Mouse (Mus musculus): Measurements from ENCODE around the gene Brca2. TPM values are rescaled to one million over a fixed set of nuclear protein-coding genes. Genes with fewer than 3 reads are reported as not detected.

Gene Brca2
- polyA plus RNA-seq, 1 experiment: 1.4 TPM

DNA sequence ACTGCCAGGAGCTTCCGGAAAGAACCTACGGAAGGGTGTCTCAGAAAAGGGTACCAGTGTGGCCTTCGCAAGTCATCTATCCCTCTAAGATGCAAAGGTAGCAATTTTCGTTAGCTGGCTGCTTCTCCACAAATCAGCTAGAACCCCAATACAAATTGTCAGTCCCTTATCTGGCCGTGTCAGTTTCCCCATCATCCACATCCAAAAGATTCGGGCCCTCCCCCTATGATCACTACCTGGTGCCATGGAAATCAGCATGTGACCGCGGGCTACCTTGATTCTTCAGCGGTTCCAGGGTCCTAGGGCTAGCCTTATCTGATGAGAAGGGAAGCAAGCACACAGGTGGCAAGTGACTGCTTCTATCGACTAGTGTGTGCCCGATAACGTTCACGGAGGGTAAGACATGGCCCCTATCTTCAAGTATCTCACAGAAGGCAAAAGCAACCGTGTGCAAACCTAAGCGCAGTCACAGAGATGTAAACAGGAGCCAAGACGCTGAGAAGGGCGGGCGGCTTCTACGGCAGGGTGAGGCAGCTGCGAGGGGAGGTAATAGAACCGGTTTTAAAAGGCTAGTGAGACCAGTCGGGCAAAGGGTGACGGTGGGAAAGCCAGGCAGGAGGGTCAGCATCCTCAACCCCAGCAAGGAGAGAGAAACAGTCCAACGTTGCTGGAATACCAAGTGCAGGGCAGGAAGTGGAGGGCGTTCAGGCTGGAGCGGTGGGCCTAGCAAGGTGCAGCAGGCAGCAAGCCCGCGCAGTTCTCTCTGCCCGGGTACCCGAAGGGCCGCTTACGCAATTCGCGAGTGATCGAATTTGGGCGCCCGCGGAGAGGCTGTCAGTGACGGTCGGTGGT lies 70.7 kb downstream of the Brca2 start:
- Histone ChIP-seq H3K4me1 (ENCODE audit: control insufficient read depth) (peaks cover 61% of the 10 kb centered on the region), H3K36me3 (ENCODE audit: control insufficient read depth) (peaks cover 18% of the 10 kb centered on the region), H3K9me3 (ENCODE audit: control insufficient read depth, low read length) (no peaks in the 10 kb centered on the region), H3K27me3 (ENCODE audit: control insufficient read depth) (peaks cover 9% of the 10 kb centered on the region), H3K4me3 (replicated peaks) (peak overlapping the region; percentile 83)
- TF ChIP-seq TAL1 (IDR thresholded peaks at IDR 0.05; ENCODE audit: low read length) (no peak), GATA1 (IDR thresholded peaks at IDR 0.05; ENCODE audit: low read length) (peak; percentile 77)

DNA sequence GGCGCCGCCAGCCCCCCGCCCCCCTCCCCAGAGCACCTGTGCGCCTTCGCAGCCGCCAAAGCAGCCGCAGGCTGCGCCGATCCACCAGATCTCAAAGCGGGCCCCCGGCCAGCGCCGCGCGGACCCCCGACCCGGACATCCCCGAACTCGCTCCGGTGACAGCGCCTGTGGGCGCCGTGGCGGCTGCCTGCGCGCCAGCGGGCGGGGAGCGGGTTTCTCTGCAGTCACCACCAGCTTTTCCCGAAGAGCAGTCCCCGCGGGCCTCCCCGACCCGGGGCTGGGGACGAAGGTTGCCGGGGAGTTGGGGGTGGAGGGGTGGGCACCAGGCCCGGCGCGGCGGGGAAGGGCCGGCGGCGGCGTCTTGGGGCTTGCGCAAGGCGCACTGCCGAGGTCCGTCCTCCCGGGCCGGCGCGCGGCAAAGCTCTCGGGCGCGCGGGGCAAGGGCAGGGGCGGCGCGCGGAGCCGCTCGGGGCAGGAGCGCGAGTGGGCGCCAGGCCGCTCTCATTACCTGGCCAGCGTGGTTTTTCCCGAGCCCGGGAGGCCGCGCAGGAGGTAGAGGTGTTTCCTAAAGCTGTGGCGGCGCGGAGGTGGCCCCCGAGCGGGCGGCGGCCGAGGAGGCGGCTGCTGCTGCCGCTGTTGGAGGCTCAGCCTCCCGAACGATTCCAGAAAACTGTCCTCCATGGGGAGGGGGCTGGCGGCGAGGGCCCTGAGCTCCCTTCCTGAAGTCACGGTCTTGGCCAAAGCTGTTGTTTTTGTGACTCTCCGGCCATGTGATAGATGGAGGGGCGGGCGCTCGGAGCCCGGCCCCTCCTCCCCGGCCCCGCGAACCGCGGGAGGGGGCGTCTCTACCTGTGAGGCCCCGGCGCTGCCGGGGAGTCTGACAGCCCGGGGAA lies 71.6 kb downstream of the Brca2 start:
- Histone ChIP-seq H3K4me1 (ENCODE audit: control insufficient read depth) (peaks cover 61% of the 10 kb centered on the region), H3K27me3 (ENCODE audit: control insufficient read depth) (peaks cover 9% of the 10 kb centered on the region), H3K4me3 (replicated peaks) (peak overlapping the region; percentile 83), H3K36me3 (ENCODE audit: control insufficient read depth) (peaks cover 18% of the 10 kb centered on the region), H3K9me3 (ENCODE audit: control insufficient read depth, low read length) (no peaks in the 10 kb centered on the region)
- TF ChIP-seq TAL1 (IDR thresholded peaks at IDR 0.05; ENCODE audit: low read length): no peak
- no peak for TF ChIP-seq GATA1 (IDR thresholded peaks at IDR 0.05; ENCODE audit: low read length)

DNA sequence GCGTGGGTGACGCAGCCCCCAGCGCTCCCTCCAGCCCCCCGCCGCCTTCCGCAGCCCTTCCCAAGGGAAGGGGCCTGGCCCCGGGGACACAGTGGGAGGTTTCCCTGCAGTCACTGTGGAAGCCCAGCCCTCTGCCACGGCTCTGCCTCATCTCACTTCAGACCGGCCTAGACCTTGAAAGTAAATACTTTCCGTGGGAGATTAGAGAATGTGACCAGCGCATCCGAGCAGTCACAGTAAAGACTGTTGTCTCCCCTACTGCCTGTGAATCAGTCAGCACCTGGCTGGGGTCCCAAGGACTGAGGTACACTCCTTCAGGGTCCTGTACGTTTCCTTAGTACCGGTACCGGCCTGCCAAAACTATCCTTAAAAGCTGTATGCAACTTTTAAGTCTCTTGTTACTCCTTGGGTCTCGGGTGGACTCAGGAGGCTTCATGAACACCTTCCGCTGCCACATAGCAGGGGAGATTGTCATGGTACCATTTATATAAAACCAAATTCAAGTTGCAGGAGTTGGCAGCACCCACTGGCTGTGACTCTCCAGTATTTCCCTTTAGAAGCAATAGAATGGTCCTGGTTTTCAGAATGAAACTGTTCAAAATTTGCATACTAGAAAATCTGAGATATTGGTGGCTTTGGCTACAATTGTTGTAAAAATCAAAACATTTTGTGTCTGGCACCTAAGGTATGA lies 72.4 kb downstream of the Brca2 start:
- Histone ChIP-seq H3K4me3 (replicated peaks) (peak overlapping the region; percentile 83), H3K4me1 (ENCODE audit: control insufficient read depth) (peaks cover 59% of the 10 kb centered on the region), H3K27me3 (ENCODE audit: control insufficient read depth) (peaks cover 9% of the 10 kb centered on the region), H3K9me3 (ENCODE audit: control insufficient read depth, low read length) (no peaks in the 10 kb centered on the region), H3K36me3 (ENCODE audit: control insufficient read depth) (peaks cover 17% of the 10 kb centered on the region)
- TF ChIP-seq TAL1 (IDR thresholded peaks at IDR 0.05; ENCODE audit: low read length) (no peak), GATA1 (IDR thresholded peaks at IDR 0.05; ENCODE audit: low read length) (no peak)

DNA sequence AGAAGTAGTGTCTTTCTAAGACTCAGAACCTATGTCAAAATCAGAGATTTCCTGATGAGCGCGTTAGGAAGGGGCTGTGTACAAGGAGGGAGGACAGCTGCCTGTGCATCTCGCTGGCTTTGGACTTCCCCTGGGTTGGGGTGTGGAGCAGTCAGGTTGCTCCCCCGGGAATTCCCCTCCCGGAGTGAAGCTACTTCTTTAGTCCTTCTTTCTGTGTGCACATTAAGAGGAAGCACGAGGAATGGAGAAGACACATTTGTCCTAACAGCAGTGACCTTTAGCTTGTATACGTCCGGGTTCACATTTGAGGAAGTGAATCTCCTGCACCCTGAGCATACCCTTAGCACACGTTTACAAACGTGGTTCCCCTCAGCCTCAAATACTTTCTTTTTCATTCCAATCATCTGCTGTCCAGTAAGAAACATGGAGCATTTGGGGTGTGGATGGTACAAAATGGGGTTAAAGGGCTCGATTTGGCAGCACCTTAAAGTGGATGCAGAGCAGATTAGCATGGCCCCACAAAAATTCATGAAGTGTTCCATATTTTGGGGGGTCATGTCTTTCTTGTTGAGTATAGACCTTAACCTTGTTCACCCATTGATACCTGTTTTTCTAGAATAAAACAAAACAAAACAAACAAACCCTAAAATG lies 73.1 kb downstream of the Brca2 start:
- TF ChIP-seq TAL1 (IDR thresholded peaks at IDR 0.05; ENCODE audit: low read length) (no peak), GATA1 (IDR thresholded peaks at IDR 0.05; ENCODE audit: low read length) (no peak)
- no peaks in the 10 kb centered on the region for H3K9me3 ChIP-seq (ENCODE audit: control insufficient read depth, low read length)
- H3K4me1 ChIP-seq (ENCODE audit: control insufficient read depth): peaks cover 60% of the 10 kb centered on the region
- H3K27me3 ChIP-seq (ENCODE audit: control insufficient read depth): peaks cover 9% of the 10 kb centered on the region
- no peak overlapping the region for H3K4me3 ChIP-seq (replicated peaks)
- H3K36me3 ChIP-seq (ENCODE audit: control insufficient read depth): peaks cover 11% of the 10 kb centered on the region

DNA sequence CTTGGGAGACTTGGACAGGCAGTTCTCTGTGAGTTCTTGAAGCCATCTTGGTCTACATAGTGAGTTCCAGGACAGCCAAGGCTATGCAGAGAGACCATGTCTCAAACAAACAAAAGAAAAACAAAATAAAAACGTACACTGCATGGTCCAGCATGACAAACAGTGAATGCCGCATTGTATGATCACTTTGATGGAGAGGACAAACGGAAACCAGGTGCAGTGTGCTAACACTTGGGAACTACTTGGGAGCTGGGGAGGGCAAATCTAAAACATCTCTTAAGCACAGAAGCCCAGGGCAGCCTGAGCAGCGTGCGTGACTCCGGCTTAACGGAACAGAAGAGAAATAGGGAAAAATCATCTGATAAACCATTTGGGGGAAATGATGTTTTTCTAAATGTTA lies 74.7 kb downstream of the Brca2 start, which contains the start of gene N4bp2l1:
N4bp2l1 (minus strand) TSS at position 101 of the 400 bp plus-strand sequence.
- TF ChIP-seq TAL1 (IDR thresholded peaks at IDR 0.05; ENCODE audit: low read length) (no peak), GATA1 (IDR thresholded peaks at IDR 0.05; ENCODE audit: low read length) (no peak)
- Histone ChIP-seq H3K9me3 (ENCODE audit: control insufficient read depth, low read length) (no peaks in the 10 kb centered on the region), H3K27me3 (ENCODE audit: control insufficient read depth) (peaks cover 9% of the 10 kb centered on the region), H3K36me3 (ENCODE audit: control insufficient read depth) (peaks cover 1% of the 10 kb centered on the region), H3K4me3 (replicated peaks) (no peak within 1 kb of the TSS), H3K4me1 (ENCODE audit: control insufficient read depth) (peaks cover 62% of the 10 kb centered on the region)

DNA sequence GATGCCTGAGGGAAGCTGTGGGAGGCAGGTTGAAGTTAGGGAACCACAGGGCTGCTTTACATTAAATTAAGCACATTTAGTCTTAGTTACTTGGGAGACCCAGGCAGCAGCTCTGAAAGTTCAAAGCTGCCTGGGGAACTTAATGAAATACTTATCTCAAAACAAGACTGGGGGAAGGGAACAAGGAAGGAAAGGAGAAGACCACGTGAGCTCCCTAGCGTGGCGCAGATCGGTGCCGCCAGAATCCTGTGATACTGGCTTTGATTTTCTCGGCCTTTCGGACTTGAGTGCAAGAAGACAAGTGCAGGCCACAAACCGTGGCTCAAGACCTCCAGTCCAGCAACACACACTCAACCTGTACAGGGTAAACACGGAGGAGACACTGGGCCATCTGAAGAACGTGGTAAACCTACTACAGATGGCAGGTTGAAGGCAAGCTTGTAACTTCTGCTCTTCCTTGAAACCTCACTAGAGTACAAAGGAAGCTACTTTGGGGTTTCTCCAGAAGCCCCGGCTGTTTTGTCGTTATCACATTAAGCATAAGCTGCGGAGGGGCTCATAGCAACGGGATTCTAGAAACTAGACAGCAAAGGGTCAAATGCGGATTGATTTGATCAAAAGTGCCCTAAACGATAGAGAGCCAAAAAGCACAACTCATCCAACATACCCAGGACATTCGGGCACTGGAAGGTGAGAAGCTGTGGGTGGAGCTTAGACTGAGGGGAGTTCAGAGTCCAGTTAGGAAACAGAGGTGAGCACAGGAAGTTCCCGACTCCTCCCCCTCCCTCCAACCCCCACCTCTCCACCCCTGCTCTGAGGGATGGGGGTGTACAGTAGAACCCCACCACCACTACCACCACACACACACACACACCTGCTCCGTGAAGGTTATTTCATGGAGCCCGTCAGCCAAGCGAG lies 76.0 kb downstream of the Brca2 start:
- Histone ChIP-seq H3K36me3 (ENCODE audit: control insufficient read depth) (no peaks in the 10 kb centered on the region), H3K9me3 (ENCODE audit: control insufficient read depth, low read length) (no peaks in the 10 kb centered on the region), H3K4me3 (replicated peaks) (peak overlapping the region; percentile 31), H3K4me1 (ENCODE audit: control insufficient read depth) (peaks cover 49% of the 10 kb centered on the region), H3K27me3 (ENCODE audit: control insufficient read depth) (peaks cover 9% of the 10 kb centered on the region)
- no peak for TF ChIP-seq GATA1 (IDR thresholded peaks at IDR 0.05; ENCODE audit: low read length)
- no peak for TF ChIP-seq TAL1 (IDR thresholded peaks at IDR 0.05; ENCODE audit: low read length)

DNA sequence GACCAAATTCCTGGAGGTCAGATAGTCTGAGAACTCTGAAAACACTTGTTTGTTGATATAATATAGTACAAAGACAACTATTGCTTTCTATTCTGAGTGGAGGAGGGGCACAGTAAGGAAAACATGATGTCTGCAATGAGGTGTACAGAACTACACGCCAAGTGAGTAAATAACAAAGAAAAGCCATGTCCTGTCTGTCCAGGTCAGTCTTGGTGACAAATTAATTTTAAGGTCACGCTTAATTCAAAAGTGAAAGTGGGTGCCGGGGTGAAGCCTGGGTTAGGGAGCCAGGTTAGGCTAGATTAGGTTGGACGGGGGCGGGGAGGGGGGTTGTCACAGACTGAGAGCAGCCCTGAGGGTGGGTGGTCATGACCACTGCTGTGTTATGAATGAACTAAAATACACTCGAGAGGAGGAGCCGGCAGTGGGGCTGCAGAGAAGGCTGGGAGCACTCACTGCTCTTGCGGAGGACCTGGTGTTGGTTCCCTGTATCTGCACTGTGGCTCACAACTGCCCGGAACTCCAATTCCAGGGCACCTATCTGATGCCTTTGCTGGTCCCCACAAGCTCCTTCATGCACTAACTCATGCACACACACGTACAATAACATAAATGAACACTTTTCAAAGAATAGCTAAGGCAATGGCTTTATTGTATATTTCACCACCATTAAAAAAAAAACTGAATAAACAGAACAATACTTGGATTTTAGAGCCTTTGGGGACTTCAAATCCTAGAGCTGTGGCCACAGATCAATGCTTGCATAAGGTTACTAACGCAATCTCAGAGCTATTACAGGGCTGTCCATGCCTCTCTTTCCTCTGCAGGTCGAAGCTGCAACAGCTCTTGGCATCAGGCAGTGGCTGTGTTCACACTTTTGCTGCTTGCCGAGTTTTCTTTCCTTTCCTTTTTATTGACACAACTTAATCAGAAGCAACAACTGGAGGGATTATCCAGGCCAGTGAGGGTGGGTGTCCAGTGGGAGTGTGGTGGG lies 77.2 kb downstream of the Brca2 start:
- Histone ChIP-seq H3K4me3 (replicated peaks) (peak overlapping the region; percentile 43), H3K36me3 (ENCODE audit: control insufficient read depth) (no peaks in the 10 kb centered on the region), H3K9me3 (ENCODE audit: control insufficient read depth, low read length) (no peaks in the 10 kb centered on the region), H3K4me1 (ENCODE audit: control insufficient read depth) (peaks cover 38% of the 10 kb centered on the region), H3K27me3 (ENCODE audit: control insufficient read depth) (peaks cover 7% of the 10 kb centered on the region)
- TF ChIP-seq GATA1 (IDR thresholded peaks at IDR 0.05; ENCODE audit: low read length) (no peak), TAL1 (IDR thresholded peaks at IDR 0.05; ENCODE audit: low read length) (no peak)

Data from erythroblast, embryonic 14.5 days (primary cell).